Mouse (Mus musculus) midbrain, embryonic 14.5 days (tissue): Measurements from ENCODE around the gene Rnd2. TPM values are rescaled to one million over a fixed set of nuclear protein-coding genes. Genes with fewer than 3 reads are reported as not detected.
A peak's percentile ranks its signal among the peaks of the same experiment; 100 is the strongest.

Experiments used
- ATAC-seq: fragments of 200-750 bp; cut with Nextera tagmentation; 2 replicates; pipeline ENCODE4 v1.8.0; 2017; ENCODE audit warnings: moderate number of reproducible peaks, moderate library complexity; ENCODE audit not compliant: low FRiP score, low TSS enrichment
- DNase-seq: peaks from one replicate; pipeline ENCODE4 v3.0.0-alpha.2; 2015
- H3K27ac ChIP-seq: fragments of 300-500 bp; sonication (generic); replicated peaks from 2 replicates; pipeline ENCODE4 v1.5.1; 2014; ENCODE audit warnings: mild to moderate bottlenecking, low read depth, low read length, moderate library complexity
- H3K27me3 ChIP-seq: fragments of 300-500 bp; sonication (generic); 2 replicates; pipeline ENCODE4 v1.6.1; 2014; ENCODE audit warnings: low read length, control low read depth, mixed read lengths; ENCODE audit not compliant: control insufficient read depth, insufficient read depth
- H3K36me3 ChIP-seq: fragments of 300-500 bp; sonication (generic); 2 replicates; pipeline ENCODE4 v1.6.1; 2014; ENCODE audit warnings: low read length, control low read depth; ENCODE audit not compliant: control insufficient read depth, insufficient read depth
- H3K4me1 ChIP-seq: fragments of 300-500 bp; sonication (generic); 2 replicates; pipeline ENCODE4 v1.6.1; 2014; ENCODE audit warnings: mild to moderate bottlenecking, antibody characterized with exemption, low read length, control low read depth; ENCODE audit not compliant: control insufficient read depth, insufficient read depth
- H3K4me2 ChIP-seq: fragments of 300-500 bp; sonication (generic); 2 replicates; pipeline ENCODE4 v1.6.1; 2014; ENCODE audit warnings: mild to moderate bottlenecking, low read length, moderate library complexity
- H3K4me3 ChIP-seq: fragments of 300-500 bp; sonication (generic); replicated peaks from 2 replicates; pipeline ENCODE4 v1.5.1; 2014; ENCODE audit warnings: low read depth, low read length
- H3K9ac ChIP-seq: fragments of 300-500 bp; sonication (generic); replicated peaks from 2 replicates; pipeline ENCODE4 v1.6.1; 2014; ENCODE audit warnings: mild to moderate bottlenecking, low read length, moderate library complexity
- H3K9me3 ChIP-seq: fragments of 300-500 bp; sonication (generic); 2 replicates; pipeline ENCODE4 v1.6.1; 2016; ENCODE audit warnings: low read length, control low read depth, mixed read lengths; ENCODE audit not compliant: control insufficient read depth
- WGBS: fragments of 180-500 bp; shearing (Covaris S2); extraction: QIAGEN DNeasy Blood & Tissue Kit; methylation state at CpG from one replicate; pipeline ENCODE4 v1.1.7; 2014; 5-methylcytosine and 5-hydroxymethylcytosine counted together
- microRNA-seq: library from miRNA; unstranded; fragments of <30 nt; microRNA quantifications from one replicate; pipeline ENCODE4, GENCODE M21; 2016
- polyA plus RNA-seq: library from polyadenylated mRNA; unstranded; fragments of >200 nt; fragmentation: Nextera tagmentation; extraction: Ambion mirVana; gene quantifications from 2 replicates; pipeline ENCODE4 v1.2.1, GENCODE M21; 2014

Rnd2 gene
- polyA plus RNA-seq, 1 experiment from 2014 or later, result 58.6 TPM

GRCm38 (mm10) chr11:101507090-101507489 lies 42.3 kb downstream of the Rnd2 start:
- no peak overlapping the region for H3K4me2 ChIP-seq
- no peak overlapping the region for H3K4me3 ChIP-seq
- H3K4me1 ChIP-seq, result no peaks in the 10 kb centered on the region
- H3K9ac ChIP-seq, result no peak overlapping the region
- peaks cover 4% of the 10 kb centered on the region for H3K36me3 ChIP-seq
- ATAC-seq (no peak), DNase-seq (no peak)
- no peaks in the 10 kb centered on the region for H3K27me3 ChIP-seq
- H3K27ac ChIP-seq, result no peak overlapping the region
- WGBS, result 97% methylated on average over 7 of the region's 7 CpGs
- no peaks in the 10 kb centered on the region for H3K9me3 ChIP-seq

GRCm38 (mm10) chr11:101518937-101519336 lies 54.1 kb downstream of the Rnd2 start:
- Histone ChIP-seq H3K4me3 (no peak overlapping the region), H3K4me2 (no peak overlapping the region), H3K36me3 (no peaks in the 10 kb centered on the region), H3K27ac (no peak overlapping the region), H3K27me3 (no peaks in the 10 kb centered on the region), H3K4me1 (no peaks in the 10 kb centered on the region), H3K9ac (no peak overlapping the region), H3K9me3 (no peaks in the 10 kb centered on the region)
- ATAC-seq (no peak), DNase-seq (peak; percentile 41)
- 84% methylated on average over 5 of the region's 5 CpGs for WGBS

GRCm38 (mm10) chr11:101519364-101519763 lies 54.6 kb downstream of the Rnd2 start:
- ATAC-seq (no peak), DNase-seq (no peak)
- Histone ChIP-seq H3K27ac (no peak overlapping the region), H3K4me1 (no peaks in the 10 kb centered on the region), H3K9me3 (no peaks in the 10 kb centered on the region), H3K27me3 (no peaks in the 10 kb centered on the region), H3K4me3 (no peak overlapping the region), H3K9ac (no peak overlapping the region), H3K4me2 (no peak overlapping the region), H3K36me3 (peaks cover 1% of the 10 kb centered on the region; the same call in 1 of the 2 replicates)
- WGBS, result 93% methylated on average over 6 of the region's 6 CpGs

Small RNA genes lying within 50 kb of the gene (microRNA-seq; reads per million reads assigned to microRNA genes)
- gene Mir6929, result not detected

Other genes starting within 250 kb of the Rnd2 start
- 25.1 and 25.6 TPM in 2 replicates for gene Ezh1, start 238.5 kb upstream of the Rnd2 start, polyA plus RNA-seq
- gene Ramp2, start 219.0 kb upstream of the Rnd2 start, polyA plus RNA-seq, result 59.7 and 84.0 TPM in 2 replicates
- gene Vps25, start 211.3 kb upstream of the Rnd2 start, polyA plus RNA-seq, result 111 and 134 TPM in 2 replicates
- 4.3 and 5.3 TPM in 2 replicates for gene Wnk4, start 204.4 kb upstream of the Rnd2 start, polyA plus RNA-seq
- 0.38 and 0.55 TPM in 2 replicates for gene Cntd1, start 186.0 kb upstream of the Rnd2 start, polyA plus RNA-seq
- 221 and 243 TPM in 2 replicates for gene Coa3, start 185.9 kb upstream of the Rnd2 start, polyA plus RNA-seq
- gene Becn1, start 162.7 kb upstream of the Rnd2 start, polyA plus RNA-seq, result 148 and 193 TPM in 2 replicates
- 101 and 103 TPM in 2 replicates for gene Psme3, start 148.8 kb upstream of the Rnd2 start, polyA plus RNA-seq
- gene Aoc2, start 139.9 kb upstream of the Rnd2 start, polyA plus RNA-seq, result 1.3 and 1.7 TPM in 2 replicates
- 0.04 TPM in 1 of 2 replicates, not detected in the other for gene Aoc3, start 134.4 kb upstream of the Rnd2 start, polyA plus RNA-seq
- gene G6pc, start 97.4 kb upstream of the Rnd2 start, polyA plus RNA-seq, result not detected in 2 replicates
- 90.7 and 101 TPM in 2 replicates for gene Aarsd1, start 47.4 kb upstream of the Rnd2 start, polyA plus RNA-seq
- gene Gm27029, start 40.2 kb upstream of the Rnd2 start, polyA plus RNA-seq, result 7.5 and 7.6 TPM in 2 replicates
- gene Rundc1, start 39.9 kb upstream of the Rnd2 start, polyA plus RNA-seq, result 21.1 and 23.1 TPM in 2 replicates
- 1.1 TPM in 2 replicates for gene Ptges3l, start 39.7 kb upstream of the Rnd2 start, polyA plus RNA-seq
- gene Rpl27, start 22.7 kb upstream of the Rnd2 start, polyA plus RNA-seq, result 301 and 329 TPM in 2 replicates
- 1.5 and 5.9 TPM in 2 replicates for gene Ifi35, start 16.6 kb upstream of the Rnd2 start, polyA plus RNA-seq
- gene Vat1, start 1.2 kb downstream of the Rnd2 start, polyA plus RNA-seq, result 99.9 and 129 TPM in 2 replicates
- gene Brca1, start 87.0 kb downstream of the Rnd2 start, polyA plus RNA-seq, result 1.6 and 4.1 TPM in 2 replicates
- gene Nbr1, start 87.2 kb downstream of the Rnd2 start, polyA plus RNA-seq, result 69.2 and 101 TPM in 2 replicates
- 1.2 and 3.5 TPM in 2 replicates for gene Tmem106a, start 117.2 kb downstream of the Rnd2 start, polyA plus RNA-seq
- gene Gm11634, start 134.3 kb downstream of the Rnd2 start, polyA plus RNA-seq, result not detected in 2 replicates
- 13.2 and 14.0 TPM in 2 replicates for gene Rdm1, start 162.2 kb downstream of the Rnd2 start, polyA plus RNA-seq
- gene Arl4d, start 200.5 kb downstream of the Rnd2 start, polyA plus RNA-seq, result 3.9 and 4.5 TPM in 2 replicates